Mouse (Mus musculus) stomach, embryonic 14.5 days (tissue): ENCODE data around the gene Jag2. TPM values are rescaled to one million over a fixed set of nuclear protein-coding genes. Genes with fewer than 3 reads are reported as not detected.

ENCODE experiments used
- ATAC-seq: fragments of 200-750 bp; cut with Nextera tagmentation; 2 replicates; pipeline ENCODE4 v1.8.0; 2017; ENCODE audit warnings: low read depth, moderate TSS enrichment; ENCODE audit not compliant: insufficient number of reproducible peaks, insufficient read depth, low FRiP score
- H3K27ac ChIP-seq: fragments of 300-500 bp; sonication (generic); 2 replicates; pipeline ENCODE4 v1.5.1; 2014; ENCODE audit warnings: mild to moderate bottlenecking, low read length, moderate library complexity, mixed read lengths
- H3K27me3 ChIP-seq: fragments of 300-500 bp; sonication (generic); 2 replicates; pipeline ENCODE4 v1.6.1; 2014; ENCODE audit warnings: low read length, control low read depth, mixed read lengths; ENCODE audit not compliant: control insufficient read depth, insufficient read depth
- H3K36me3 ChIP-seq: fragments of 300-500 bp; sonication (generic); 2 replicates; pipeline ENCODE4 v1.6.1; 2014; ENCODE audit warnings: mild to moderate bottlenecking, control low read depth, low read length, moderate library complexity, mixed read lengths; ENCODE audit not compliant: control insufficient read depth, insufficient read depth
- H3K4me1 ChIP-seq: fragments of 300-500 bp; sonication (generic); 2 replicates; pipeline ENCODE4 v1.6.1; 2014; ENCODE audit warnings: low read length, control low read depth, mixed read lengths; ENCODE audit not compliant: control insufficient read depth, insufficient read depth
- H3K4me2 ChIP-seq: fragments of 300-500 bp; sonication (generic); replicated peaks from 2 replicates; pipeline ENCODE4 v1.6.1; 2014; ENCODE audit warnings: low read depth, low read length, control low read depth
- H3K4me3 ChIP-seq: fragments of 300-500 bp; sonication (generic); 2 replicates; pipeline ENCODE4 v1.5.1; 2014; ENCODE audit warnings: low read depth, low read length, control low read depth
- H3K9ac ChIP-seq: fragments of 300-500 bp; sonication (generic); replicated peaks from 2 replicates; pipeline ENCODE4 v1.6.1; 2014; ENCODE audit warnings: low read depth, mild to moderate bottlenecking, control low read depth, low read length, moderate library complexity, mixed read lengths
- H3K9me3 ChIP-seq: fragments of 300-500 bp; sonication (generic); 2 replicates; pipeline ENCODE4 v1.6.1; 2016; ENCODE audit warnings: low read depth, low read length, control low read depth; ENCODE audit not compliant: control insufficient read depth
- WGBS: fragments of 180-500 bp; shearing (Covaris S2); extraction: QIAGEN DNeasy Blood & Tissue Kit; methylation state at CpG from one replicate; pipeline ENCODE4 v1.1.7; 2014; 5-methylcytosine and 5-hydroxymethylcytosine counted together
- polyA plus RNA-seq: library from polyadenylated mRNA; unstranded; fragments of >200 nt; fragmentation: Nextera tagmentation; extraction: Ambion mirVana; gene quantifications from 2 replicates; pipeline ENCODE4 v1.2.1, GENCODE M21; 2014

Jag2 gene
- polyA plus RNA-seq, 1 experiment from 2014 or later, result 8.4 TPM

- no peaks in the 10 kb centered on the region for H3K27me3 ChIP-seq
- 53% methylated on average over 10 of the region's 10 CpGs for WGBS
- no peak overlapping the region for H3K9ac ChIP-seq
Measured at GRCm38 (mm10) chr12:112938873-112939565, 9.4 kb upstream of the Jag2 start.

DNA sequence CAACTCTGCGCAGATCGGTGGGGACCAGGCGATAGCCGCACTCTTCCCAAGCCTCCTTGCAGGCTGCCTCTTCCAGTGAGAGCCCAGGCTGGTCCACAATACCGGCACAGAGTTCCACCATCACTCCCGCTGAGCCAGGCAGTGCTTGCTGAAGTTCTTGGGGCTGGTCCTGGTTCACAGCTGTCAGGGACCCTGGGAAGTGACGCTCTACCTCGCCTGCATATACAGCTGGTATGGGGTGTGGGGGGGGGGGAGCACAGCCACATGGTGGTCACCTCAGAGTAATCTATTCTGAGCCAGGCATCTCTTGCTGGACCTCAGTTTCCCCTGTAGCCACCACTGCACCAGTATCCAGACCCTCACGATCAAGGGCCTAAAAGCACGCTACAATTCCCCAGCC is 8.8 kb upstream of the Jag2 start:
- Histone ChIP-seq H3K36me3 (no peaks in the 10 kb centered on the region), H3K4me1 (peaks cover 19% of the 10 kb centered on the region), H3K4me3 (no peak overlapping the region), H3K27me3 (no peaks in the 10 kb centered on the region), H3K9me3 (no peaks in the 10 kb centered on the region), H3K27ac (no peak overlapping the region), H3K4me2 (no peak overlapping the region), H3K9ac (no peak overlapping the region)
- ATAC-seq, result no peak
- WGBS, result 77% methylated on average over 10 of the region's 10 CpGs

More at GRCm38 (mm10) chr12:112938873-112939565, 9.4 kb upstream of the Jag2 start:
- 0 out of 2 replicates have a peak, but pooled peaks have one; percentile 16 for ATAC-seq
- peaks cover 19% of the 10 kb centered on the region for H3K4me1 ChIP-seq
- H3K4me3 ChIP-seq, result no peak overlapping the region
- no peak overlapping the region for H3K27ac ChIP-seq
- H3K9me3 ChIP-seq, result no peaks in the 10 kb centered on the region
- H3K36me3 ChIP-seq, result no peaks in the 10 kb centered on the region
- no peak overlapping the region for H3K4me2 ChIP-seq

GRCm38 (mm10) chr12:112937906-112938305 is 8.3 kb upstream of the Jag2 start:
- Histone ChIP-seq H3K27me3 (no peaks in the 10 kb centered on the region), H3K4me1 (peaks cover 19% of the 10 kb centered on the region), H3K27ac (no peak overlapping the region), H3K4me3 (no peak overlapping the region), H3K4me2 (no peak overlapping the region), H3K9me3 (no peaks in the 10 kb centered on the region), H3K36me3 (no peaks in the 10 kb centered on the region), H3K9ac (no peak overlapping the region)
- WGBS, result 32% methylated on average over 9 of the region's 9 CpGs
- ATAC-seq, result no peak

DNA sequence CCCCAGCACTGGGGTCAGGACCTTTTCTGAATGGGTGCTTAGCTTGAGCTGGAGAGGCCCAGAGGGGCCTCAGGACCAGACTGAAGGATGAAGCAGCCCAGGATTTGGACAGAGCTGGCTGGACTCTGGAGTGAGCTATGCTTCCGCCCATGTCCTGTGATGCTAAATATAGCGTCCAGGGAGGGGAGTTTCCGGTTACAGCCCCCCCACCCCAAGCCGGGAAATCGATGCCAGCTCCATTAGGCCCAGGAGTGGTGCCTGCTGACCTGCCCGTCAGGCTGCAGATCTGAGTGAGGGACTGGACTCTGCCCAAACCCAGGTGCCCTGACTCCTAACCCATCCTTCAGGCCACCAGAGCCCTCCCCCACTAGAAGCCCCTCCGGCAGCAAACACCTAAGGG is 3.1 kb upstream of the Jag2 start:
- Histone ChIP-seq H3K9me3 (no peaks in the 10 kb centered on the region), H3K36me3 (no peaks in the 10 kb centered on the region), H3K9ac (no peak overlapping the region), H3K27ac (no peak overlapping the region), H3K4me1 (peaks cover 12% of the 10 kb centered on the region; the same call in 1 of the 2 replicates), H3K4me3 (no peak overlapping the region), H3K4me2 (no peak overlapping the region), H3K27me3 (peaks cover 27% of the 10 kb centered on the region)
- WGBS, result 38% methylated on average over 7 of the region's 7 CpGs
- ATAC-seq, result no peak

DNA sequence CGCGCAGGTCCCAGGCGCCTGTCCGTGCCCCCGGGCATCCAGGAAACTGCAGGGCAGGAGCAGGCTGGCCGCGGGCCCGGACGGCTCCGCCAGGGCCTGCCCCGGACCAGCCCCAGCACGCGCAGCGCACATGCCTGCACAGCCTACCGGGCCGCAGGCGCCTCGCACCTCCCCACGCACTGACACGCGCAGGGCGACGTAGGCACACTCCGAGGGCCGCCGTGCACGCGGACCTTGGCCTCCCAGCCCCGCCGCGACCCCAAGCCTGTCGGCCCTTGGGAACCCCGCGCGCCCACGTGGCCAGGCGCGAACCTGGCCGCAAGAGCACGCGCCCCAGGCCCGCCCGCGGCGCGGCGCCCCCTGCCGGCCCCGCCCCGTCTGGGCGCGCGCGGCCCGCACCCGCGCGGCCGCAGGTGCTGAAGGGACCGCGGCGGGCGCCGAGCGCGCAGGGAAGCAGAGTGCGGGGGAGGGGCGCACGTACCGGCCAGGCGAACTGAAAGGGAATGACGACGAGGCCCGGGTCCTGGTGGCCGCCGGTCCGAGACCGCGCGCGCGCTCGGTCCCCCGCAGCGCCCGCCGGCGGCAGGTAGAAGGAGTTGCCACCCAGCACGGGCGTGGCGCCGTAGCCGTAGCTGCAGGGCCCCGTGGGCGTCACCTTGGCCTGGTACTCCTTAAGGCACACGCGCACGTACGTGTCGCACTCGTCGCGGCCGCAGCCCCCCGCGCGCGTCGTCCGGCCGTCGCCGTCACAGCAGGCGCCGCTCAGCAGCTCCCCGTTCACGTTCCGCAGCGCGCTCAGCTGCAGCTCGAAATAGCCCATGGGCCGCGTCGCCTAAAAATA is 955 bp downstream of the Jag2 start:
- peak; percentile 26; the same call in 1 of the 2 replicates for ATAC-seq
- H3K36me3 ChIP-seq, result no peaks in the 10 kb centered on the region
- H3K4me1 ChIP-seq, result 0 out of 2 replicates have a peak, but pooled peaks cover 12% of the 10 kb centered on the region
- peak overlapping the region; percentile 40; the same call in 1 of the 2 replicates for H3K9ac ChIP-seq
- H3K9me3 ChIP-seq, result no peaks in the 10 kb centered on the region
- 2% methylated on average over 115 of the region's 124 CpGs for WGBS
- no peak overlapping the region; the same call in 1 of the 2 replicates for H3K27ac ChIP-seq
- H3K27me3 ChIP-seq, result peaks cover 30% of the 10 kb centered on the region
- peak overlapping the region; percentile 46 for H3K4me3 ChIP-seq
- peak overlapping the region; percentile 96 for H3K4me2 ChIP-seq

DNA sequence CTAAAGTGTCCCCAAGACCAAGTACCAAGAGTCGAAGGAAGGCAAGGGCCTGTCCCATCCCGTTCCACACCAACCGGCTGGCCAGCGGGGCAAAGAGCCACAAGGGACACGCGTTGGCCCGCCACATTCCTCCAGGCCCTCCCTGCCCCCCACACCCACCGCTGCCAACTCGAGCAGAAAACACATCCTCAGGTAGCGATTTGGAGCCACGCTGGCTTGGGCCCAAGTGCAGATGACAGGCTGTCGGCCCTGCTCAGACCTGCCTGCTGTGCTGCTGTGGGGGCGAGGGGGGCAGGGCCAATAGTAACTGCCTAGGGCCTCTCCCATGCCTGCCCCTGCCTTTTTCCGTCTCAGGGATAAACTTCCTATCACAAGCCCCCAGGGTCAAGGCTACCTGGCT is 2.3 kb downstream of the Jag2 start:
- Histone ChIP-seq H3K4me3 (no peak overlapping the region), H3K27ac (no peak overlapping the region), H3K36me3 (no peaks in the 10 kb centered on the region), H3K4me2 (no peak overlapping the region), H3K27me3 (peaks cover 30% of the 10 kb centered on the region), H3K4me1 (0 out of 2 replicates have a peak, but pooled peaks cover 6% of the 10 kb centered on the region), H3K9me3 (no peaks in the 10 kb centered on the region), H3K9ac (no peak overlapping the region)
- WGBS, result 67% methylated on average over 14 of the region's 14 CpGs
- no peak for ATAC-seq

GRCm38 (mm10) chr12:112925950-112926349 is 3.6 kb downstream of the Jag2 start:
- Histone ChIP-seq H3K4me2 (no peak overlapping the region), H3K4me1 (0 out of 2 replicates have a peak, but pooled peaks cover 6% of the 10 kb centered on the region), H3K9me3 (no peaks in the 10 kb centered on the region), H3K36me3 (no peaks in the 10 kb centered on the region), H3K27ac (no peak overlapping the region), H3K9ac (no peak overlapping the region), H3K4me3 (no peak overlapping the region), H3K27me3 (peaks cover 30% of the 10 kb centered on the region)
- no peak for ATAC-seq
- 84% methylated on average over 6 of the region's 6 CpGs for WGBS

DNA sequence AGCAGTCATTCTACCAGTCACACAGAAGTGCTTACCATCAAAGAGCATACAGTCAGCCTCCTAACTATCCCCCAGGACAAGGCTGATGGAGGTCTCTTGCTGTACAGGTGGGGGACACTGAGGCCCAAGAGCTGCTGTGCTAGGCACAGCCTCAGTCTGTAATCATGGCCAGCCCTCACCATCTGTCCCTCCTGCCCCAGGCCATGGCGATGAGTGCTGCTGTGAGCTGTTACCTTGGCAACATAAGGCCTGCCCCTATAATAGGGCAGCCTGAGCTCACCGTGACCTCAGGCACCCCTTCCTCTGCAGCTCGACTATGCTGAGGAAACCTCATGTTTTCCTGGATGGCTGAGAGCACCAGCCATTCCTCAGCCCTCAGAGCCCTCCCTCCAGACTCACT is 7.0 kb downstream of the Jag2 start:
- Histone ChIP-seq H3K9ac (no peak overlapping the region), H3K4me3 (no peak overlapping the region), H3K4me1 (no peaks in the 10 kb centered on the region), H3K4me2 (no peak overlapping the region), H3K27me3 (peaks cover 2% of the 10 kb centered on the region), H3K36me3 (no peaks in the 10 kb centered on the region), H3K9me3 (no peaks in the 10 kb centered on the region), H3K27ac (no peak overlapping the region)
- no peak for ATAC-seq
- WGBS, result 23% methylated on average over 3 of the region's 3 CpGs
